Mouse (Mus musculus): Measurements from ENCODE around the gene Atad3a. TPM values are rescaled to one million over a fixed set of nuclear protein-coding genes. Genes with fewer than 3 reads are reported as not detected.
A peak's percentile ranks its signal among the peaks of the same experiment; 100 is the strongest.

Atad3a gene
- polyA plus RNA-seq, 1 experiment from 2014 or later: 93.9 TPM

GRCm38 (mm10) chr4:155734951-155735702 lies 25.8 kb downstream of the Atad3a start:
- Histone ChIP-seq H3K27ac (ENCODE audit: low read depth, low read length) (peak overlapping the region; percentile 97), H3K9me3 (ENCODE audit: control insufficient read depth, low read length) (no peaks in the 10 kb centered on the region), H3K27me3 (replicated peaks; ENCODE audit: control insufficient read depth, insufficient read depth, low read length) (no peaks in the 10 kb centered on the region), H3K9ac (ENCODE audit: low read depth, low read length) (peak overlapping the region; percentile 96), H3K36me3 (ENCODE audit: control insufficient read depth, insufficient read depth, low read length) (peaks cover 6% of the 10 kb centered on the region), H3K4me1 (ENCODE audit: control insufficient read depth, insufficient read depth, low read depth, low read length) (peaks cover 18% of the 10 kb centered on the region), H3K4me3 (ENCODE audit: low read length) (peak overlapping the region; percentile 86), H3K4me2 (ENCODE audit: low read length) (peak overlapping the region; percentile 72)
- peak; percentile 75 for ATAC-seq
- WGBS: under 1% methylated on average over 39 of the region's 79 CpGs

- peak within 1 kb of the TSS; percentile 97 for H3K27ac ChIP-seq (ENCODE audit: low read depth, low read length)
- 2% methylated on average over 22 of the region's 35 CpGs for WGBS
- peak within 1 kb of the TSS; percentile 86 for H3K4me3 ChIP-seq (ENCODE audit: low read length)
- H3K9me3 ChIP-seq (ENCODE audit: control insufficient read depth, low read length): no peaks in the 10 kb centered on the region
- H3K27me3 ChIP-seq (replicated peaks; ENCODE audit: control insufficient read depth, insufficient read depth, low read length): no peaks in the 10 kb centered on the region
- H3K36me3 ChIP-seq (ENCODE audit: control insufficient read depth, insufficient read depth, low read length): peaks cover 4% of the 10 kb centered on the region; the same call in 1 of the 2 replicates
- peak within 1 kb of the TSS; percentile 96 for H3K9ac ChIP-seq (ENCODE audit: low read depth, low read length)
- peaks cover 18% of the 10 kb centered on the region for H3K4me1 ChIP-seq (ENCODE audit: control insufficient read depth, insufficient read depth, low read depth, low read length)
- H3K4me2 ChIP-seq (ENCODE audit: low read length): peak within 1 kb of the TSS; percentile 72
- ATAC-seq: peak; percentile 92
Observed at GRCm38 (mm10) chr4:155734350-155734941, 26.4 kb downstream of the Atad3a start, which contains the start of gene Tmem240. Tmem240 (plus strand) TSS chr4:155734800.

- no peak overlapping the region for H3K27ac ChIP-seq (ENCODE audit: low read depth, low read length)
- H3K4me3 ChIP-seq (ENCODE audit: low read length): no peak overlapping the region
- no peak overlapping the region for H3K9ac ChIP-seq (ENCODE audit: low read depth, low read length)
Observed at GRCm38 (mm10) chr4:155733267-155733666, 27.6 kb downstream of the Atad3a start.

GRCm38 (mm10) chr4:155727993-155728392 lies 32.9 kb downstream of the Atad3a start:
- no peak for ATAC-seq
- no peaks in the 10 kb centered on the region for H3K9me3 ChIP-seq (ENCODE audit: control insufficient read depth, low read length)
- 49% methylated on average over 2 of the region's 2 CpGs for WGBS
- H3K4me3 ChIP-seq (ENCODE audit: low read length): no peak overlapping the region
- no peaks in the 10 kb centered on the region for H3K4me1 ChIP-seq (ENCODE audit: control insufficient read depth, insufficient read depth, low read depth, low read length)
- H3K4me2 ChIP-seq (ENCODE audit: low read length): no peak overlapping the region
- H3K27me3 ChIP-seq (replicated peaks; ENCODE audit: control insufficient read depth, insufficient read depth, low read length): no peaks in the 10 kb centered on the region
- H3K9ac ChIP-seq (ENCODE audit: low read depth, low read length): no peak overlapping the region
- no peak overlapping the region for H3K27ac ChIP-seq (ENCODE audit: low read depth, low read length)
- peaks cover 4% of the 10 kb centered on the region; the same call in 1 of the 2 replicates for H3K36me3 ChIP-seq (ENCODE audit: control insufficient read depth, insufficient read depth, low read length)

More at GRCm38 (mm10) chr4:155733267-155733666, 27.6 kb downstream of the Atad3a start:
- Histone ChIP-seq H3K36me3 (ENCODE audit: control insufficient read depth, insufficient read depth, low read length) (peaks cover 4% of the 10 kb centered on the region; the same call in 1 of the 2 replicates), H3K9me3 (ENCODE audit: control insufficient read depth, low read length) (no peaks in the 10 kb centered on the region), H3K4me1 (ENCODE audit: control insufficient read depth, insufficient read depth, low read depth, low read length) (peaks cover 18% of the 10 kb centered on the region), H3K4me2 (ENCODE audit: low read length) (no peak overlapping the region), H3K27me3 (replicated peaks; ENCODE audit: control insufficient read depth, insufficient read depth, low read length) (no peaks in the 10 kb centered on the region)
- WGBS: 90% methylated on average over 10 of the region's 10 CpGs
- ATAC-seq: no peak

GRCm38 (mm10) chr4:155721668-155722083 lies 39.2 kb downstream of the Atad3a start:
- 53% methylated on average over 4 of the region's 4 CpGs for WGBS
- ATAC-seq: 0 out of 2 replicates have a peak, but pooled peaks have one; percentile 17

GRCm38 (mm10) chr4:155710521-155711252 lies 50.2 kb downstream of the Atad3a start:
- no peak overlapping the region for H3K27ac ChIP-seq (ENCODE audit: low read depth, low read length)

More at GRCm38 (mm10) chr4:155721668-155722083, 39.2 kb downstream of the Atad3a start:
- Histone ChIP-seq H3K4me2 (ENCODE audit: low read length) (no peak overlapping the region), H3K27me3 (replicated peaks; ENCODE audit: control insufficient read depth, insufficient read depth, low read length) (no peaks in the 10 kb centered on the region), H3K4me3 (ENCODE audit: low read length) (no peak overlapping the region), H3K9ac (ENCODE audit: low read depth, low read length) (no peak overlapping the region), H3K4me1 (ENCODE audit: control insufficient read depth, insufficient read depth, low read depth, low read length) (no peaks in the 10 kb centered on the region), H3K36me3 (ENCODE audit: control insufficient read depth, insufficient read depth, low read length) (0 out of 2 replicates have a peak, but pooled peaks cover 3% of the 10 kb centered on the region), H3K27ac (ENCODE audit: low read depth, low read length) (no peak overlapping the region), H3K9me3 (ENCODE audit: control insufficient read depth, low read length) (no peaks in the 10 kb centered on the region)

GRCm38 (mm10) chr4:155708988-155709387 lies 51.9 kb downstream of the Atad3a start:
- no peaks in the 10 kb centered on the region for H3K9me3 ChIP-seq (ENCODE audit: control insufficient read depth, low read length)
- H3K4me1 ChIP-seq (ENCODE audit: control insufficient read depth, insufficient read depth, low read depth, low read length): peaks cover 20% of the 10 kb centered on the region
- H3K4me3 ChIP-seq (ENCODE audit: low read length): no peak overlapping the region
- H3K27me3 ChIP-seq (replicated peaks; ENCODE audit: control insufficient read depth, insufficient read depth, low read length): no peaks in the 10 kb centered on the region
- no peak overlapping the region for H3K27ac ChIP-seq (ENCODE audit: low read depth, low read length)
- ATAC-seq: no peak
- no peak overlapping the region for H3K9ac ChIP-seq (ENCODE audit: low read depth, low read length)
- no peak overlapping the region for H3K4me2 ChIP-seq (ENCODE audit: low read length)
- H3K36me3 ChIP-seq (ENCODE audit: control insufficient read depth, insufficient read depth, low read length): no peaks in the 10 kb centered on the region

More at GRCm38 (mm10) chr4:155710521-155711252, 50.2 kb downstream of the Atad3a start:
- H3K4me1 ChIP-seq (ENCODE audit: control insufficient read depth, insufficient read depth, low read depth, low read length): peaks cover 18% of the 10 kb centered on the region
- 59% methylated on average over 6 of the region's 6 CpGs for WGBS
- peaks cover 5% of the 10 kb centered on the region for H3K36me3 ChIP-seq (ENCODE audit: control insufficient read depth, insufficient read depth, low read length)
- no peak; the same call in 1 of the 2 replicates for ATAC-seq
- H3K4me2 ChIP-seq (ENCODE audit: low read length): no peak overlapping the region
- no peak overlapping the region for H3K4me3 ChIP-seq (ENCODE audit: low read length)
- no peak overlapping the region for H3K9ac ChIP-seq (ENCODE audit: low read depth, low read length)
- no peaks in the 10 kb centered on the region for H3K27me3 ChIP-seq (replicated peaks; ENCODE audit: control insufficient read depth, insufficient read depth, low read length)
- no peaks in the 10 kb centered on the region for H3K9me3 ChIP-seq (ENCODE audit: control insufficient read depth, low read length)

GRCm38 (mm10) chr4:155708582-155708981 lies 52.3 kb downstream of the Atad3a start:
- no peak for ATAC-seq

GRCm38 (mm10) chr4:155705592-155705929 lies 55.3 kb downstream of the Atad3a start:
- WGBS: under 1% methylated on average over 19 of the region's 19 CpGs

More at GRCm38 (mm10) chr4:155708582-155708981, 52.3 kb downstream of the Atad3a start:
- Histone ChIP-seq H3K4me2 (ENCODE audit: low read length) (no peak overlapping the region), H3K9me3 (ENCODE audit: control insufficient read depth, low read length) (no peaks in the 10 kb centered on the region), H3K9ac (ENCODE audit: low read depth, low read length) (no peak overlapping the region), H3K27ac (ENCODE audit: low read depth, low read length) (no peak overlapping the region), H3K4me3 (ENCODE audit: low read length) (no peak overlapping the region), H3K36me3 (ENCODE audit: control insufficient read depth, insufficient read depth, low read length) (no peaks in the 10 kb centered on the region), H3K4me1 (ENCODE audit: control insufficient read depth, insufficient read depth, low read depth, low read length) (peaks cover 20% of the 10 kb centered on the region), H3K27me3 (replicated peaks; ENCODE audit: control insufficient read depth, insufficient read depth, low read length) (no peaks in the 10 kb centered on the region)
- WGBS: 81% methylated on average over 2 of the region's 2 CpGs

More at GRCm38 (mm10) chr4:155705592-155705929, 55.3 kb downstream of the Atad3a start:
- H3K36me3 ChIP-seq (ENCODE audit: control insufficient read depth, insufficient read depth, low read length): no peaks in the 10 kb centered on the region
- no peaks in the 10 kb centered on the region for H3K9me3 ChIP-seq (ENCODE audit: control insufficient read depth, low read length)
- peak overlapping the region; percentile 95 for H3K4me3 ChIP-seq (ENCODE audit: low read length)
- H3K4me2 ChIP-seq (ENCODE audit: low read length): peak overlapping the region; percentile 67
- ATAC-seq: no peak; the same call in 1 of the 2 replicates
- H3K27me3 ChIP-seq (replicated peaks; ENCODE audit: control insufficient read depth, insufficient read depth, low read length): no peaks in the 10 kb centered on the region
- peaks cover 18% of the 10 kb centered on the region for H3K4me1 ChIP-seq (ENCODE audit: control insufficient read depth, insufficient read depth, low read depth, low read length)
- peak overlapping the region; percentile 96 for H3K27ac ChIP-seq (ENCODE audit: low read depth, low read length)
- H3K9ac ChIP-seq (ENCODE audit: low read depth, low read length): peak overlapping the region; percentile 97
